Mouse (Mus musculus): ENCODE measurements at regions not wholly inside any gene's neighbourhood (a gene's known extent, or its start where the extent isn't known, plus 50 kb on each side); places are given as distances from the start of the nearest gene placed in this dataset.

GRCm38 (mm10) chrX:51892716-51893115 lies 79.9 kb downstream of the 1700080O16Rik start:
- Histone ChIP-seq H3K9ac (replicated peaks; ENCODE audit: low read length, poor library complexity, severe bottlenecking) (no peak overlapping the region), H3K27ac (ENCODE audit: low read depth, low read length) (no peak overlapping the region), H3K4me1 (ENCODE audit: insufficient read depth, low read length) (no peaks in the 10 kb centered on the region), H3K4me3 (ENCODE audit: low read depth, low read length) (no peak overlapping the region), H3K4me2 (ENCODE audit: low read depth, low read length, poor library complexity, severe bottlenecking) (no peak overlapping the region), H3K36me3 (ENCODE audit: insufficient read depth, low read length) (no peaks in the 10 kb centered on the region), H3K9me3 (ENCODE audit: low read length) (no peaks in the 10 kb centered on the region), H3K27me3 (ENCODE audit: insufficient read depth, low read length) (no peaks in the 10 kb centered on the region)
- TF ChIP-seq CTCF (IDR thresholded peaks at IDR 0.05): no peak
- ATAC-seq (ENCODE audit: low FRiP score) (no peak), DNase-seq (ENCODE audit: low spot score) (no peak)
- 69% methylated on average over 1 of the region's 1 CpGs for WGBS

GRCm38 (mm10) chrX:51886129-51886528 lies 85.1 kb upstream of the Usp26 start:
- no peaks in the 10 kb centered on the region for H3K9me3 ChIP-seq (ENCODE audit: low read length)
- H3K9ac ChIP-seq (replicated peaks; ENCODE audit: low read length, poor library complexity, severe bottlenecking): no peak overlapping the region
- DNase-seq (ENCODE audit: low spot score) (no peak), ATAC-seq (ENCODE audit: low FRiP score) (no peak)
- no peak for TF ChIP-seq CTCF (IDR thresholded peaks at IDR 0.05)
- no peaks in the 10 kb centered on the region for H3K36me3 ChIP-seq (ENCODE audit: insufficient read depth, low read length)
- no peak overlapping the region for H3K27ac ChIP-seq (ENCODE audit: low read depth, low read length)
- no peak overlapping the region for H3K4me3 ChIP-seq (ENCODE audit: low read depth, low read length)
- WGBS: 61% methylated on average over 5 of the region's 5 CpGs
- no peaks in the 10 kb centered on the region for H3K27me3 ChIP-seq (ENCODE audit: insufficient read depth, low read length)
- no peak overlapping the region for H3K4me2 ChIP-seq (ENCODE audit: low read depth, low read length, poor library complexity, severe bottlenecking)
- no peaks in the 10 kb centered on the region for H3K4me1 ChIP-seq (ENCODE audit: insufficient read depth, low read length)

Measured in midbrain, postnatal 0 days (tissue).